Mouse (Mus musculus): ENCODE results near the gene Heatr4. TPM values are rescaled to one million over a fixed set of nuclear protein-coding genes. Genes with fewer than 3 reads are reported as not detected.
A peak's percentile ranks its signal among the peaks of the same experiment; 100 is the strongest.
"Not testable (repeated sequence)": the region's sequence is repeated elsewhere in the genome, so short reads cannot be mapped to it uniquely, and the experiment has no call there.

Heatr4 gene
- polyA plus RNA-seq (2015; fragmentation: Nextera tagmentation; extraction: Ambion mirVana) = not detected in 2 replicates

DNA sequence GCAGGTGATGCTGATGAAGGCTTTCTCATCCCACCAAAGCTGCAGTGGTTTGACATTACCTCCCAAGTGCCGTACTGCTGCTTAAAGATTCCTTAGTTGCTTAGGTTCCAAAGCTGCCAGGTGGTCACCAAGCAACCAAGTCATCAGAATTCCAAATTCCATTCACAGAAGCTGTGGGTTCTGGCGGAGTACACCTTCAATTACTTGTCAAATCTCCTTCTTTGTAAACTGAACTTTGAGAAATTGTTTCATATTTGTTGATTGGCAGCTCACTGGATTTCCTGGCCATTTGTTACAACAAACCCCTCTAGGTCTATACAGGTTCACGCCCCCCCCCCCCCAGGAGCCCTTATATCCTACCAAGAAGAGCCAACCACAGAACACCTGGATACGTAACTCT, at the start of gene Heatr4:
Heatr4 (minus strand) TSS at position 101 of the 400 bp plus-strand sequence.
- Histone ChIP-seq H3K4me2 (ENCODE audit: low read depth, low read length) (no peak within 1 kb of the TSS), H3K4me3 (ENCODE audit: low read length) (no peak within 1 kb of the TSS), H3K27me3 (ENCODE audit: control insufficient read depth, insufficient read depth, low read depth, low read length) (no peaks in the 10 kb centered on the region), H3K9ac (ENCODE audit: low read length) (no peak within 1 kb of the TSS), H3K36me3 (ENCODE audit: control insufficient read depth, insufficient read depth, low read length) (0 out of 2 replicates have a peak, but pooled peaks cover 5% of the 10 kb centered on the region), H3K27ac (ENCODE audit: low read length) (no peak within 1 kb of the TSS), H3K4me1 (replicated peaks; ENCODE audit: control insufficient read depth, insufficient read depth, low read length) (peaks cover 13% of the 10 kb centered on the region), H3K9me3 (ENCODE audit: control insufficient read depth, low read length) (peaks cover 7% of the 10 kb centered on the region; the same call in 1 of the 2 replicates)
- no peak for ATAC-seq (ENCODE audit: low read depth)
- 71% methylated on average over 4 of the region's 4 CpGs for WGBS

DNA sequence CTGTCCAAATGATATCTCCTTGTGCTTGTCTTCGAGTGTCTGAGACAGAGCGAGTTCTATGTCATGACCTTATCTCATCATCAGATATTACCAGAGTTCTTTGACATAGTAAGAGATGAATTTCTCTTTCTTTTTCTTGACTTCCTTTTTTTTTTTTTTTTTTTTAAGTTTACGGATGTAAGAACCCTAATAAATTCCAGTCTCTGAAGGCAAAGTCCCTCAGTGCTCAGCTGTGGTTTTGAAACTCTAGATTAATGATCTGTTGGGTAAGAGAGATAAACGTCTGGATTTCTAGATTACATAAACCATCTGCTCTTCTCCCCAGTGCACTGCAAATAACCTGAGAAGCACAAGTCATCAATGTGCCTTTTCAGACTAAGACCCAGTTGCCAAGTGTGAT, 49.5 kb upstream of the Heatr4 start:
- H3K9ac ChIP-seq (ENCODE audit: low read length) = no peak overlapping the region
- no peaks in the 10 kb centered on the region for H3K36me3 ChIP-seq (ENCODE audit: control insufficient read depth, insufficient read depth, low read length)
- no peak overlapping the region for H3K4me2 ChIP-seq (ENCODE audit: low read depth, low read length)
- no peaks in the 10 kb centered on the region for H3K9me3 ChIP-seq (ENCODE audit: control insufficient read depth, low read length)
- peak; percentile 66 for ATAC-seq (ENCODE audit: low read depth)
- no peaks in the 10 kb centered on the region for H3K4me1 ChIP-seq (replicated peaks; ENCODE audit: control insufficient read depth, insufficient read depth, low read length)
- no peak overlapping the region for H3K4me3 ChIP-seq (ENCODE audit: low read length)
- H3K27me3 ChIP-seq (ENCODE audit: control insufficient read depth, insufficient read depth, low read depth, low read length) = 0 out of 2 replicates have a peak, but pooled peaks cover 2% of the 10 kb centered on the region
- no peak overlapping the region for H3K27ac ChIP-seq (ENCODE audit: low read length)
- 27% methylated on average over 4 of the region's 4 CpGs for WGBS

DNA sequence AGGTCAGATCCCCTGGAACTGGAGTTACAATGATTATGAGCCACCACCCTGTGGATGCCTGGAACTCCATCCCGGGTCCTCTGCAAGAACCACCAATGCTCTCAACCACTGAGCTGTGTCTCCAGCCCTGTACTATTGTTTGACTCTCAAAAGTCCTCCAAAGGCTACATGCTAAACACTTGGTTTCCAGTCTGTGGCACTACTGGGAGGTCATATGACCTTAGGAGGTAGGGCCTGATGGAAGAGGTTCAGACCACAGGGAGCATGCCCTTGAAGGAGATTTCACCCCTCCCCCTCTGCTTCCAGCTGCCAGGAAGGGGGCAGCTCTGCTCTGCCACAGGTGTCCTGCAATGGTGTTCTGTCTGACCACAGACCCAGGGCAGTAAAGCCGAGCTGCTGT, 48.6 kb upstream of the Heatr4 start:
- not testable (repeated sequence) for H3K27ac ChIP-seq (ENCODE audit: low read length); H3K36me3 ChIP-seq (ENCODE audit: control insufficient read depth, insufficient read depth, low read length); ATAC-seq (ENCODE audit: low read depth); H3K4me2 ChIP-seq (ENCODE audit: low read depth, low read length); H3K9me3 ChIP-seq (ENCODE audit: control insufficient read depth, low read length); H3K27me3 ChIP-seq (ENCODE audit: control insufficient read depth, insufficient read depth, low read depth, low read length); H3K4me1 ChIP-seq (replicated peaks; ENCODE audit: control insufficient read depth, insufficient read depth, low read length); H3K9ac ChIP-seq (ENCODE audit: low read length); H3K4me3 ChIP-seq (ENCODE audit: low read length)
- 70% methylated on average over 2 of the region's 2 CpGs for WGBS

DNA sequence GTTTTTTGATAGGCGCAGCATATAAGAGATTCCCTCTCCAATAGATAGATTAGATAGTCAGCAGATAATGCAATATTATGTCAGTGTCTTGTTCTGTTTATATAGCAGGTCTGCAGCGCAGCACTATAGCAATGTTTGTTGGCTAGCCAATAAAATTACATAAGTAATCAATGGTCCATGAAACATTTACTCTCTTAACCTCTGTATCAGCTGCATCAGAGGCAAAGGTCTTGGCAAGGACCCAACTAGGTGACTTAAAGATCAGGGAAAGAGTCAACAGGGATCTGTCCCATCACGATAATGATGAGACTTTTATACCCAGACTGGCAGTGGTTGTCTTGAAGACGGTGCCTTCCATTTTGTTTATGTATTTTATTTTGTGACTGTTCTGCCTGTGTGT, 48.2 kb upstream of the Heatr4 start:
- Histone ChIP-seq H3K9ac (ENCODE audit: low read length) (no peak overlapping the region), H3K27me3 (ENCODE audit: control insufficient read depth, insufficient read depth, low read depth, low read length) (0 out of 2 replicates have a peak, but pooled peaks cover 2% of the 10 kb centered on the region), H3K4me2 (ENCODE audit: low read depth, low read length) (no peak overlapping the region), H3K4me1 (replicated peaks; ENCODE audit: control insufficient read depth, insufficient read depth, low read length) (no peaks in the 10 kb centered on the region), H3K4me3 (ENCODE audit: low read length) (no peak overlapping the region), H3K36me3 (ENCODE audit: control insufficient read depth, insufficient read depth, low read length) (no peaks in the 10 kb centered on the region), H3K27ac (ENCODE audit: low read length) (no peak overlapping the region), H3K9me3 (ENCODE audit: control insufficient read depth, low read length) (no peaks in the 10 kb centered on the region)
- WGBS = 87% methylated on average over 4 of the region's 4 CpGs
- ATAC-seq (ENCODE audit: low read depth) = no peak

DNA sequence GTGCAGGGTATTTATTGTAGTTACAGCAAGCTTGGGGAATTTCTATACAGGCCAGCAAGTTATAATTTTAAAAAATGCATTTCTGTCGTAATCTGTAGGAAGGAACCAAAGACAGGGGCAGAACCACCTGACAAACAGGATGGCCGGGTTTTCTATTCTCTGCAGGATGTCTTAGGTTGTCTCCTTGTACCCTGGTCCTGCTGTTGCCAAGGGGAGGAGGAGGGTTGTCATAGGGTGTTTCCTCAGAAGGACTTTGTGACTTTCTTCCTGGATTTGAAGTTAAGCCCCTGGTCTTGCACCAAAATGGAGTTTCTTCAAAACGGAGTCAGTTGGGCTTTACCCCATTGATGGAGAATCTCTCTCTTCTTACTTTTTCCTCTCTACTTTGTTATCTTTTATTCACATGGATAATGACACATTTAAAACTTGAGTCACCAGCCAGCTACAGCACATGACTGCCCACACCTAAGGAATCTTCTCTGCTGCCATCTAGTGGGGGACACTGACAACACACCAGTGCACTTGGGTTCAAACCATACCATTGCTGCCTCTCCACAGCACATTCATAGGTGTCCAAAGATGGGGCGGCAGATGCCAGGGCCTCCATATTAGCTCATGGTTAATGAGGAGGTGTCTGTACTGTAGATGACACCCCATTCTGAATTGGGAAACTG, 46.1 kb upstream of the Heatr4 start:
- no peak overlapping the region for H3K27ac ChIP-seq (ENCODE audit: low read length)
- no peaks in the 10 kb centered on the region for H3K36me3 ChIP-seq (ENCODE audit: control insufficient read depth, insufficient read depth, low read length)
- H3K4me2 ChIP-seq (ENCODE audit: low read depth, low read length) = no peak overlapping the region
- no peaks in the 10 kb centered on the region for H3K27me3 ChIP-seq (ENCODE audit: control insufficient read depth, insufficient read depth, low read depth, low read length)
- H3K9ac ChIP-seq (ENCODE audit: low read length) = no peak overlapping the region
- H3K4me1 ChIP-seq (replicated peaks; ENCODE audit: control insufficient read depth, insufficient read depth, low read length) = no peaks in the 10 kb centered on the region
- H3K4me3 ChIP-seq (ENCODE audit: low read length) = no peak overlapping the region
- WGBS = 58% methylated on average over 4 of the region's 4 CpGs
- H3K9me3 ChIP-seq (ENCODE audit: control insufficient read depth, low read length) = no peaks in the 10 kb centered on the region
- ATAC-seq (ENCODE audit: low read depth) = peak; percentile 78

DNA sequence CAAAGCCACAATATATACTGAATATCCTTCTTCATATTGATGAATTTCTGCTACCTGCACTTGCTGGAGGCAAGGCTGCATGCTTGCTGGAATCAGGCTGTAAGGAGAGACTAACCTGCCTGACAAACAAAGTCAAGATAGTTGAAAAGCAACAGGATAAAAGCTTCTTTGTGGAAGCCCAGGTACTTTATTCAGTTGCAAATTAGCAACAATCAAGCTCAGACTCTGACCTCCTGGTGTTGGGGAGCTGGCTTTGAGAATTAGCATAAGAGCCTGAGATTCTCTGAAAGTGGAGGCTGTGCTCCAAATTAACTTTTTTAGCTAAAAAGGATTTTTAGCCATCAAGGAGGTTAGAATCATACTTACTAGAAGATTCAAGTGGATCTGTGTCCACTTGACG, 44.4 kb upstream of the Heatr4 start:
- not testable (repeated sequence) for H3K4me3 ChIP-seq (ENCODE audit: low read length); H3K27ac ChIP-seq (ENCODE audit: low read length); ATAC-seq (ENCODE audit: low read depth); H3K27me3 ChIP-seq (ENCODE audit: control insufficient read depth, insufficient read depth, low read depth, low read length); H3K4me1 ChIP-seq (replicated peaks; ENCODE audit: control insufficient read depth, insufficient read depth, low read length); H3K9ac ChIP-seq (ENCODE audit: low read length); H3K36me3 ChIP-seq (ENCODE audit: control insufficient read depth, insufficient read depth, low read length); H3K9me3 ChIP-seq (ENCODE audit: control insufficient read depth, low read length); H3K4me2 ChIP-seq (ENCODE audit: low read depth, low read length)
- WGBS = 92% methylated on average over 1 of the region's 1 CpGs

DNA sequence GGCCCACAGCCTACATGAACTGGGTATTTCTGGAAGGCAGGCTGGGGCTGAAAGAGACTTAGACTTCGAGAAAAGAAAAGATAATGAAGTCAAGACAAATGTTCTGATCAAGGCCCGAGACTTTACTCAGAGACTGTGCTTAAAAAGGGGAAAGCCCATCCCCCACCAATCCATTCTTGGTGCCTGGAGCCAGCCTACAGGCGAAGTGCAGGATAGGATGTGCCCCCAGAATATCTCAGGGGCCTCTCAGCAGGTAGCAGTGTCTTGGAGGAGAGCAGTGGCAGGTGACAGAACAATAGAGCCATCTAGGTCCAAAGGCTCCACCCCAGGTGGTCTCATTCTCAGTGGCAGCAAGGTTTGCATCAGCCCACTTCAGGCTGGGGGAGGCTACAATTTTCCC, 43.7 kb upstream of the Heatr4 start:
- not testable (repeated sequence) for H3K4me2 ChIP-seq (ENCODE audit: low read depth, low read length); H3K36me3 ChIP-seq (ENCODE audit: control insufficient read depth, insufficient read depth, low read length); H3K27ac ChIP-seq (ENCODE audit: low read length); H3K9me3 ChIP-seq (ENCODE audit: control insufficient read depth, low read length); H3K4me3 ChIP-seq (ENCODE audit: low read length); H3K4me1 ChIP-seq (replicated peaks; ENCODE audit: control insufficient read depth, insufficient read depth, low read length); H3K9ac ChIP-seq (ENCODE audit: low read length); ATAC-seq (ENCODE audit: low read depth); H3K27me3 ChIP-seq (ENCODE audit: control insufficient read depth, insufficient read depth, low read depth, low read length)
- WGBS = 76% methylated on average over 3 of the region's 3 CpGs

DNA sequence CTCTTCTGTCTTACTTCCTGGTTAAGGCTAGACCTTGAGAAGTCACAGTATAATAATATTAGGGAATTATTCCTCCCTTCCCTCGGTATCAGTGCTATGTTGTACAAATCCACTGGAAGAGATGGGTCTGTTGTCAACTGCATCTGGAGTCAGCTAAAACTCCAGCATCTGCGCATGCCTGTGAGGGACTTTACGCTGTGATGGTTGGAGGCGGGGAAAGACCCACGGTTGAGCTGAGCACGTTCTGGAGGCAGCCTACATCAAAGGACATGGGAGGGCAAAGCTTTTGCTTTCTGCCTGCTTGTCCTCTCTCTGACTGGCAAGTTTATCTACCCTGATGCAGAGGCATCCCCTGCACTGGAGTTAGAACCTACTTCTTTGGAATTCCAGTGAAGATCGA, 41.2 kb upstream of the Heatr4 start:
- Histone ChIP-seq H3K27ac (ENCODE audit: low read length) (no peak overlapping the region), H3K4me2 (ENCODE audit: low read depth, low read length) (no peak overlapping the region), H3K36me3 (ENCODE audit: control insufficient read depth, insufficient read depth, low read length) (no peaks in the 10 kb centered on the region), H3K4me1 (replicated peaks; ENCODE audit: control insufficient read depth, insufficient read depth, low read length) (no peaks in the 10 kb centered on the region), H3K4me3 (ENCODE audit: low read length) (no peak overlapping the region), H3K9me3 (ENCODE audit: control insufficient read depth, low read length) (no peaks in the 10 kb centered on the region), H3K9ac (ENCODE audit: low read length) (no peak overlapping the region), H3K27me3 (ENCODE audit: control insufficient read depth, insufficient read depth, low read depth, low read length) (no peaks in the 10 kb centered on the region)
- WGBS = 83% methylated on average over 7 of the region's 7 CpGs
- ATAC-seq (ENCODE audit: low read depth) = no peak

DNA sequence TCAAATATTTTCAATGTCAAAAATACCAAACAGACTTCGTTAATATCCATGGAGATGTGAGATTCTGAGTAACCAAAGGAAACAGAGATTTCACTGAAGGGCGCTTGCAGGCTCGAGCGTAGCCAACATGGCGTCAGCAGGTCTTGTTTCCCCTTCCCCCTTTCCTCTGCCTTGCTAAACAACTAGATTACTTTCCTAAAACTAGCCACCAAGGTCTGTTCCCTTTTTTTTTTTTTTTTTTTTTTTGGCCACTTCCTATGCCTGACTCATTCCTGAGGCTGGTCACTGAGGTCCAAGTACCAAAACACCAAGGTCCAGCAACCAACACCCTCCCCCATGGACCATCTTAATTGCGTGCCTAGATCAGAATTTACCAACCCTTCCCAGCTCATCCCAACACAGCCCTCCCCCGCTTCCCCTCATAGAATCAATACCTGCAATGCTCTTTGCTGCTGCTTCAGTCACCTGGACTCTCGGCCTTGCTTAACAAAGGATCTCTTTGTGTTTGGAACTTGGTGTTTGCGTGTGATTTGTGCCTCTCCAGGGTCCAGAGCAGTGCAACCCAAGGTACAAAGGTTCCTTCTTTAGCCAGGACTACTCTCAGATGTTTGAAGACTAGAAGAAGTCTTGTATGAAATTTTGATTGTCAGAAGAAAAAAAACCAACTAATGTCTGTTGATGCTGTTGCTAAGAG, 38.5 kb upstream of the Heatr4 start:
- Histone ChIP-seq H3K9ac (ENCODE audit: low read length) (no peak overlapping the region), H3K36me3 (ENCODE audit: control insufficient read depth, insufficient read depth, low read length) (no peaks in the 10 kb centered on the region), H3K4me2 (ENCODE audit: low read depth, low read length) (no peak overlapping the region), H3K9me3 (ENCODE audit: control insufficient read depth, low read length) (no peaks in the 10 kb centered on the region), H3K4me1 (replicated peaks; ENCODE audit: control insufficient read depth, insufficient read depth, low read length) (0 out of 2 replicates have a peak, but pooled peaks cover 2% of the 10 kb centered on the region), H3K4me3 (ENCODE audit: low read length) (no peak overlapping the region), H3K27me3 (ENCODE audit: control insufficient read depth, insufficient read depth, low read depth, low read length) (no peaks in the 10 kb centered on the region), H3K27ac (ENCODE audit: low read length) (peak overlapping the region; percentile 30)
- 76% methylated on average over 9 of the region's 9 CpGs for WGBS
- ATAC-seq (ENCODE audit: low read depth) = 0 out of 2 replicates have a peak, but pooled peaks have one; percentile 24
